Mouse (Mus musculus): ENCODE measurements around the gene Chil1. TPM values are rescaled to one million over a fixed set of nuclear protein-coding genes. Genes with fewer than 3 reads are reported as not detected.

Gene Chil1
- total RNA-seq, 2 experiments from 2014 or later: 5.4 to 6.5 TPM

DNA sequence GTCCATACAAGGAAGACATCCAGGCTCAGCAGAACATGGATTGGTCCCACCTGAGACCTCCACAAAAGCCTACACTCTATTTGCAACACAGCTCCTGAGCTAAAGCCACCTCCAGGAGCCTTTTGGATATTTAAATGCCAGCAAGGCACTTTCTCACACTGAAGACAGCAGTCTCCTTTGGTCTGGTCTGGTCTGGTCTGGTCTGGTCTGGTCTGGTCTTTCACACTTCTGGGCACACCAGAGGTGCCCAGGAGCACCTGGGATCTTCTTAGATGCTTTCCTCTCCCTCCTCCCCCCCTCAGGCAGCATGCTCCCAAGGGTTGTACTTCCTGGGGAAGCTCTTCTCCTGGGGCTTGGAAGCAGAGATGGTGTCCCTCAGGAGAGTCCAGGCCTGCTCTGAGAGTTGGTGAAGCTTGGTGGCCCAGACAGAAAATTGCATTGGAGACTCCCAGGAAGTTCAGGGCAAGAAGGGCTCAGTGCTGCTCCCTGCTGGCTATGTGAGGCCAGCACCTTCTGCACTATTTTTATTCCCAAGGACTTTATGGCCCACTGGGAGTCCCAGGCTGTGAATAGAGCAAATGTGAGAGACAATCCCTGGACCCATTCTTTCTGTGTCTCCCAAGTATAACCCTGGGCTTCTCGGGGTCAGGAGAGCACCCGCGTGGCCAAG lies 19.9 kb downstream of the Chil1 start:
- peak; percentile 76 to 77 for DNase-seq (ENCODE audit: low spot score in 2 of 2)

DNA sequence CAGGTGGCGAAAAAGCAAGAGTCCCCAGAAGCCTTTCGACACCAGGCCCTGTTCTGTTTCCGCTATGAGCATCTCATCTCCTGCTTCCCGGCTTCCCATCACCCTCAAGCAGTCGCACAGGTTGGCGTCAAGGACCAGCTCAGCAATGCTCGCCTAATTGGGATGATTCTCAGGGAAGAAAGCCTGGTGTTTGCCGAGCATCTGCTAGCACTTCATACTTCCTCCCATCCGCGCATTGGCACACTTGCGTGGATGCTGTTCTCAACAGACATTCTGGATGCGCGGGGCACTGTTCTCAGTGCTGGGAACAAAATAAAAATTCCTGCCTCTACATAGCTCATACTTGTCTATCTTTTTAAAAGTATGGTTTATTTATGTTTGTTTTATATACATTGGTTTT lies 22.3 kb downstream of the Chil1 start:
- DNase-seq (ENCODE audit: low spot score in 2 of 2): no peak

DNA sequence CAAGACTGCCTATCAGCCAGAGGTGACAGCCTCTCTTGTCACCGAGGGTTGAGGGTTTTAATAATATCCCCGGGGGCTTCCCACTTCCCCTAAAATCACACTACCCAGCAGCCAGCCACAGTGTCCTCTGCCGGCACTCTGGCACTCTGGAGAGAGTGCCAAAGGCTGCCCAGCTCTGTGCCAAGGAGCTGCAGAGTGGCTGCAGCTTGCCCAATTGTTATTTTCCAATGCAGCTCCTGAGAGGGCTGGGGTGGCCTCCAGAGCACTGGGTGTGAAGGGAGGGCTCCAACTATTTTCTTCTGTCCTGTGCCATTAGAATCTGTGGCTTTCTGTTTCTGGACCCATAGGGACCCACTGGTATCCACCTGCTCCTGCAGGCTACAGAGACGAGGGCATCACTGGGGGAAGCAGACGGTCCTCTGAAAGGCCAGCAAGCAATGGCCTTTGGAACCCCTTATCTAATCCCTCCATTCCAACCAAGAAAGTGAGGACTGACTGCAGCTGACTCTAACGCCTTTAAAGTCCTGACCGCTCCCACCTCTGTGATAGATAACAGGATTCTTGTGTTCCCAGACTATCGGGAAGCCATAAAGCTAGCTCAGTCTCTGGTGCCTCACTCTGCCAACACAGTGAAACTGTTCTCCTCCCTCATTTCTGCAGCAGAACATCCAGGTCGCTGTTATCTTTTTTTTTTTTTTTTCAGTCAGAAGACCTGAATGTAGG lies 23.5 kb downstream of the Chil1 start:
- peak; percentile 46 to 60 for DNase-seq (ENCODE audit: low spot score in 2 of 2)

DNA sequence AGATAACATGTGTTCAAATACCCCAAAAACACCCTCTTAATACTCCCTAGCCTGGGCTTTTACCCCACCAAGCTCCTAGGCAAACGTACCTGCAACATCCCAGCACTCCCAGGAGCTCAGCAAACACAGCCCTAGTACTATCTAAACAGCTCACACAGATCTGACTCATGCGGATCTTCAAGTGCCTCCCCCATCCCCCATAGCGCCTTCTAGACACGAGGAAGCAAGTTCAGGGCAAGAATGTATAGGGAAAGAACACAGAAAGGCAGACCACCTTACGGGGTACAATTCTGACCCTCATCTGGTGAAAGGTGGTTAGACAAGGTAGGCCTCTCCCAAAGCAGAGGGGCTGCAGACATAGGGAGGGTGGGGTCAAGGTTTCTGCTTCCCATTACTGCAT lies 24.1 kb downstream of the Chil1 start:
- DNase-seq (ENCODE audit: low spot score in 2 of 2): no peak

DNA sequence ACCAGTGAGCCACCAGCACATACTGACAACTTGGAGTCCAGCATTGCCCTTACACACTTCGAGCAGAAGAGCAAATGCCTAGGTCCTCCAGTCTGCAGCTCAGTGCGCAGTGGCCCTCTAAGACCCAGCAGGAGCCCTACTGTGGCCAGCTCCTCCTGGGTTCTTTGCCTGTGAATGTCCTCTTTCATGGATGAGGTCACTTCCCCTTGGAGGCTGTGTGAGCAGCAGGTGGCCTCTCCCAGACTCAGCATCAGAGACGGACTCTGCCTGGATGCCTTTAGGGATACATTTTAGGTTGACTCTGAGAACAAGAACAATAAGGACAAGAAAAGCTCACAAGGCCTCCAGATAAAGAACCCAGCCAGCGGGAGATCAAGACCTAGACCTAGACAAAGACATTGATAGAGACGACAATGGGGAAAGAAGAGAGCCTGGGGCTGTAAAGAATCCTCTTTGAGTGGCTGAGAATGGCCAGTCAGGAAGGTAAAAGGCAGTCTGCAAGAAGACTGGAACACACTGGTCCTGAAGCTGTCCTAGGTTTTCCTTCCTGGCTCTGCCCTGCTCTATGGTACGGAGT lies 28.3 kb downstream of the Chil1 start:
- DNase-seq (ENCODE audit: low spot score in 2 of 2): no peak

DNA sequence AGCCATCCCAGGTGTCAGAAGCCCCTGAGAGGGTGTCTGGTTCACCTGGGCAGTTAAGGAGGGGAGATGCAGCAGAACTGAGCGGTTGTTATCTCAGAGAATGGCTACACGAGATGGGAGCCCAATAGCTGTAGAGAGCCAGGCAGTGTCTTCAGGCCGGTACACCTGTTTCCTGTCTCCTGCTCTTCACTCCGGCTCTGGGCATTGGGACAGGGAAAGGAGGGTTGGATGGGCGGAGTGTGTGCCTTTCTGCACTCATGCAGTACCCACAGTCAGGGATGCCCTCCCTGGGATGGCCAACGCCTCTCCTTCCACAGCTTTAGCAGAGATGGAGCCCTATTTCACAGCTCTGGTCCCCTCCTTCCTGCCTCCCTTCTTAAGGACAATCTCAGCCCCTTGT lies 29.1 kb downstream of the Chil1 start:
- DNase-seq (ENCODE audit: low spot score in 2 of 2): no peak

DNA sequence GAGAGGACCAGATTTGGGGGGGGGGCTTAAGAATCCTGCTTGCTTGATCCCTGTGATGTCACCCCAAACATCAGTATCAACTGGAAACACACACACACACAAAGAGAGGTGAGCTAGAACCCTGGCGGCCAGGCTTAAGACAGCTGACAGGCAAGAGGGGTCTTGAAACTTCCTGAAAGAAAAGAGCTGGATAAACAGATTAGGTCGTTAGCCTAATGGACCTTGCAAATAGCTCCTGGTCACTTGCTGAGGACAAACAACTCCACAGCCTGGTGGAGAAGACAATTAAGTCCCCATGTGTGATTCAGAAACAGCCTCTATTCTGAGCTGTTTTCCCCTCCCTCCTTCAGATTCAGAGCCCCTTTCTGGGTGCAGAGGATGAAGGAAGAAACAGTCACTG lies 29.7 kb downstream of the Chil1 start:
- no peak for DNase-seq (ENCODE audit: low spot score in 2 of 2)

DNA sequence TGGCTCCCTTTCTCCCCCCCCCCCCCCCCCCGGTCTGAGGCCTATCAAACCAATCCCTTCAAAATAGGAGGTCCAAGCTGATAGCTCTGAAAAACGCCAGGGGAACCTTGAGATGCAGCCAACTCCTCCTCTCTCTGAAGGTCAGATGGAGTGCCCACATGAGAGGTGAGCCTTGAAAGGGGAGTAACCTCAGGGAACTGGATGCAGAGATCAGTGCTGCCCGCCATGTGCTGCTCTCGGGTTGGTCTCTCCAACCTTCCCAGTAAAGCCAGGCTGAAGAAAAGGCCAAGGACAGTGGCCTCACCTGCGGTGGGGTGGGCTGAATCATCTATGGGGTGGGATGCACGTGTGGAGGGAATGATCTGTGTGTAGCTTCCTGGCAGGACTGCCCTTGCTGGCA lies 30.4 kb downstream of the Chil1 start:
- DNase-seq (ENCODE audit: low spot score in 2 of 2): no peak

DNA sequence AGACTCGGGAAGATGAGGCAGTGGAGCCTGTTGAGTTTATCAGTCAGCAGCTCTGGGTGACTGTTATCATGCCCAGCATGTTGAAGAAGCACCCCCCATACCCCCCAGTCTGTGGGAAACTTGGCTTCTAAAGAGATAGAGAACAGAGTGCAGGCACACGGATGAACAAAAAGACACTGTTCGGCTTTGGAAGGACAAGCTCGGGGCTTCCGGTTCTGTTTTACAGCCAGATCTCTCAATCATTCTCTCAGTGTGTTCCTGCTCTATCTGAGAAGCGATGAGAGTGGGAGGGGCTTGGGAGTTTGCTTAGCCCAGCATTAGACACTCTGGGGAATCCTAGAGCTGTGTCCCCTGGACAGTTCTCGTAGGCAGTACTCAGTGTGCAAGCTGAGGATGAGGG lies 31.4 kb downstream of the Chil1 start:
- DNase-seq (ENCODE audit: low spot score in 2 of 2): no peak

DNA sequence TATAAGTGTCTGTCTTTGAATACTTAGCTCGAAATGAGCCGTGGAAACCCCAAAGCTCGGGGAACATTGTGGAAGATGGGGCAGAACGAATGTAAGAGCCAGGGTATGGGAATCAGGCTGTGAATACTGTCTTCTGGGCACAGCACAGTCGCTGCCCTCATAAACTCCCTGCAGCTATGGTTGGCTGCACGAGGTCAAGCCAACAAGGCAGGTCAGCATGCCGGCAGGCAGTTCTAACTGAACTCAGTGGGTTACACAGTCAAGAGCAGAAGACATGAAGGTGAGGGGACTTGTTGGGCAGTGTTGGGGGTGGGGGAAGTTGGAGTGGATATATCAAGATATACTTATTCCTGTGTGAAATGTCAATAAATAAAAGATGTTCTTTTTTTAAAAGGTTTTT lies 33.1 kb downstream of the Chil1 start:
- DNase-seq (ENCODE audit: low spot score in 2 of 2): no peak

DNA sequence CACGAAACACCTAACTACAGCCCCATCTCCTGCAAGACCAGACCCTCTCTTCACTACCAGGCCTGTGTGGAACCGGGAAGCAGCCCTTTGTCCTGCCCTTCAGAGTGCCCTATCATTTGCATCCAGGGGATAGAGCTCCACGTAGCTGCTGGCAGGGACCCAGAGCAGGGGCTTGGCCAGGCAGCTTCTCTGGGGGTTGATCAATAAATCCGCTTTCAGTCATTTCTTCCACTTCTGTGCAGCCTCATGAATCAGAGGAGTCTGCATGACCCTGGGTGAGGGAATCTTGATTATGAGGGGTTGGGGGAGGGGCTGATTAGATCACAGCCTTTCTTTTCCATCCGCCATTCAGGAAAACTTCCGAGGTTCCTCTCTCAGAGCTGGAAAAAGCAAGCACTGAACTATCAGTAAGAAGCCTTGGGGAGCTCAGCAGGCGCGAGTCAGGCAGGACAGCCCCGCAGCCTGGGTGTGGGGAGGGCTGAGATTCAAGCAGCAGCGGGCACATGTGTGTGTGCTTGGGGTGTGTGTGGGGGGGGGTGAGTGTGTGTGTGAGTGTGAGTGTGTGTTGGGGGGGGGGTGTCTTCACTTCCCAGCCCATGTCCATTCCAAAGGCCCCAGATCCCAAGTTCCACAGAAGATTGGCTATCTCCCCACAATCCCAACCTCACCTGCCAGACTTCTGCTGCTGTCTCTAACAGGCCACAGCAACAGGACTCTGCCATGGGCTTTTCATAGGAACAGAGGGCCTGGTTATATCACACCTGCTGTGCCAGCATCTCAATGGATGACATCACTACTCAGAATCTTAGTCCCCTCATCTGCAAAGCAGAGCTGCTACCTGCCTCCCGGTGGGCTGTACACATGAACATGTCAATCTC lies 34.0 kb downstream of the Chil1 start:
- no peak for DNase-seq (ENCODE audit: low spot score in 2 of 2)

DNA sequence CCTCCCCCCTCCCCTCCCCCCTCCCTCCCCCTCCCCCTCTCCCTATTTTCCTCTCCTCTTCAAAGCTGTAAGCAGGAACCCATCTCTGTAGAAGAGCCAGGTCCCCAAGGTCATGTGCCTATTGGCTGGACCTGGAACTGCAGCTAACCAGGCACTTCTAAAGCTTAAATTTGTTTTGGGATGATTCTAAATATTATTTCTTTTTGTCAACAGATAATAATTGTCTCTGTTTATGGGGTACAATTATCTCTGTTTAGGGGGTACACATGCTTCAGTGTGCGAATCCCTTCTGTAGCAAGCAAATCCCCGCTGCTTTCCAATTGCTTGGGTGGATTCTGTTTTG lies 34.6 kb downstream of the Chil1 start:
- DNase-seq (ENCODE audit: low spot score in 2 of 2): no peak

DNA sequence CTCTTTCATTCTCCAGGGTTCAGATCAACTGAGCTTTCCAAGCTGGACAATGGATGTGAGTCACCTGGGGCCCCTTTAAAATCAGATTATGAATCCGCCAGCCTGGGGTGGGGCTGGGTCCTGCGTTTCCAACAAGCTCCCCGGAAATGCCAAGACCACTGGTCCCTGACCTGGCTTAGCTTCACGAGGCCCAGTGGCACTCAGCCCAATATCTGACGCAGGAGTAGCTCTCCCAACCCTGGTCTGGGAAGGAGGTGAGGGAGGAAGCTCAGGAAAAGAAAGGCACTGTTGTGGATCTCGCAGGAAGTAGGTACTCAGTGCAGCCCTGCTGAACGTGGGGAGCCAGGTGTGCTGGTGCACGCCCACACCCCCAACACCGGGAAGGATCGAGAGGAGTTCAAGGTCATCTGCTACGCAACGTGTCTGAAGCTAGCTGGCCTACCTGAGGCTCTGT lies 35.1 kb downstream of the Chil1 start:
- DNase-seq (ENCODE audit: low spot score in 2 of 2): no peak

DNA sequence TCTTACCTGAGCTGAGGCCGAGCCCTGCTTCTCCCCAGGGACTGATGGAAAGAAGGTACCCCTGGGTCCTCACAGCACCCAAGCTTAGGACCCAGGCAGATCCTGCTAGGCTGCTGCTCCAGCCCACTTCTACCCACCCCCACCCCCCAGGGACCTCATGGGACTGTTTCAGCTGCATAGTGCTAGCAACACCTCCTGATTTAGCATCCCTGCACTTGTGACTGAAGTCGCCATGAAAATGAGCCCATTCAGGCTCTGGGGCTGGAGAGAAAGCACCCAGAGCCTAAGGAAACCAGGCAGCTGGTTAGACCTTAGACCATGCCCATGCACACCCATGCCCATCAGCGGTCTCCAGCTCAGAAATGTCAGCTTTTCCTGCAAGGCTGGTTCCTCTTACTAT lies 36.0 kb downstream of the Chil1 start:
- DNase-seq (ENCODE audit: low spot score in 2 of 2): no peak

DNA sequence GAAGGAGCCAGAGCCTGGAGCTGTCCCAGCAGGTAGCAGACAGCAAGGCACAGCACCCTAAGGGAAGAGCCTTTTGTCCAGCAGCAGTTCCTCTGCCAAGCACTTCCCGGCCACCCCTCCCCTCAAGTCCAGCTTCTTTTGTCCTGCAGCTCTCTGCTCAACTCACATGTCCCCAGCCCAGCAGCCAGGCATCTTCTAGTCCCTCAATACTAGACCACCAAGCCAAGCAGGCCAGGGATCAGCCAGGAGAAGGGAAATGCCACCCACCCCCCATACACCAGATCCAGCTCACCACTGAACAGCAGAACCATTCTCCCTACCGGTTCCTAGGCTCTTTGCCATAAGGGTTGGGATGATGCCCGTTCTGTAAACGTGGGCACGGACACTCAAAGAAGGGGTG lies 37.6 kb downstream of the Chil1 start:
- peak in 1 of 2 experiments; percentile 52 for DNase-seq (ENCODE audit: low spot score in 2 of 2)

DNA sequence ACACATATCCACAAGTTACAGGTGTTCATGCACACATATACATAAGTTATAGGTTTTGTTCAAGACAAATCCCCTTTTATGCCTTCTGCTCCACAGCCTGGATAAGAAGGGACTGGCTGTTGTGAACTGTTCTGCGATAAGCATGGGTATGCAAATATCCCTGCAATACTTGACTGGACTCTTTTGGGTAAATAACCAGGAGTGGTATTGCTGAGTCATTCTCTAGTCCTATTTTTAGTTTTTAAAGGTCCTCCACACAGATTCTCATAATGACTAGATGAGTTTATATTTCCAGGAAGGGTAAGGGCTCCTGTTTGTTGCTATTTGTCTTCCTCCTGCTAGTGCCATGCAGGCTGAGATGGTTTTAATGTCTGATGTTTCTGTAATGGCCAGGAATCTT lies 39.2 kb downstream of the Chil1 start:
- DNase-seq (ENCODE audit: low spot score in 2 of 2): no peak

DNA sequence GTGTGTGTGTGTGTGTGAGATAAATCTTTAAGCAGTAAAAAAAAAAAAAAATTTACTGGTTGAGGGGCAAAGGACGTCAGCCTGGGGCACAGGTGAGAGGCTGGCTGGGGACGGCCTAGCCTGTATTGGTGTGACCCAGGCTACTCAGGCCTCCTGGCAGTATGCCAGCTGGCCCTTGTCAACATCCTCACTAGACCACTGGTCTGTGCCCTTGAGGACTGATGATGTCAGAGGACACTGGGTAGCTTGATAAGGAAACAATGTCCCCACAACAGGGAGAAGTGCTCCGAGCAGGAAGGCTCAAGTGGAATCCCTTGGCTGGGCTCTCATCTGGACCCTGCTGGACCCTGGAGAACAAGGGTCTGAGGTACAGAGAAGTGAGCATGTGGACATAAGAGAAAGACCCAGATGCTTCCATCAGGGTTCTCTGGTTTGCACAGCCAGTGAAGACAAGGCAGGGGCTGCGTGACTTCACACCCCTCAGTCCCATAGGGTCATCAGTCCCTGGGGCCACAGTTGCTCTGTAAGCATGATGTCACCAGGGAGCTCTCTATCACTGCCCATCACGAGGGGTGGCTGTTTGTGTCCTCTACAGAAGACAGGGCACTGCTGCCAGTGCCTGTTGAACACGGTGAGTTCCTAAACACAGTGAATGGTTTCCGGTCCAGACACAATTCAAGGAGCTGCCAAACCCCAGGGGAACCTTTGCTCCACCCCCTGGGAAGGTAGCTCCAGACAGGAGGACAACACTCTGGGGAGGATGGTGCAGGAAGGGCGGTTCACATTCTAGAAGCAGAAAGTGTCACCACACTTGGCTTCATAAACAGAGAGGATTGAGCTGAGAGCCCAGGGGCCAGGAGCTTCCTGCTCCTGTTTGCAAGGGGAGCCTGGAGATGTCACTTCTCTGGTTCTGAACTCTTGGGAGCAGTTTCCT lies 40.4 kb downstream of the Chil1 start:
- DNase-seq (ENCODE audit: low spot score in 2 of 2): no peak

DNA sequence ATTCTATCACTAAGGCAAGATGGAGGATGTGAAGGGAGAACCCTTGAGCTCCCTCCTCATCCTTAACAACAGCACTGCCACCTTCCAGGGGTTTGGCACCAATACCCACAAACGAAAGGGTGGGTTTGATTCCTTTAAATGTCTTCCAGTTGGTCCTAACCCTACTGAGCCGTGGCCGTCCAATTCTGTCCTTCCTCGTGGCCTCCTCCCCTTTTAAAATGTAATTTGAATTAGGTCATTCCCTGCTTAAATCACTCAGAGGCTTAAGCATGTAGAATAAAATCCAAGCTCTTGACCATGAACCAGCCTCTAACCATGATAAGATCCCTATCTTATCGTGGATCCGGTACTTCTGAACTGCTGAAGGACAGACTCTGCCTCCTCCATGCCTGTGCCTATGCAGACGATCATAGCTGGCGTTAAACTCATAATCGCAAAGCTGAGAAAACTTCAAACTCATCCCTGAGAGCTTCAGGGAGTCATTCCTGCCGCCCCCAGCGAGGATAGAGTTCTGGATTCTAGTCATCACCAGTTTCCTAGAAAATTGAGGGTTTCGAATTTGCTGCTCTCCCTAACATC lies 42.8 kb downstream of the Chil1 start:
- DNase-seq (ENCODE audit: low spot score in 2 of 2): no peak

DNA sequence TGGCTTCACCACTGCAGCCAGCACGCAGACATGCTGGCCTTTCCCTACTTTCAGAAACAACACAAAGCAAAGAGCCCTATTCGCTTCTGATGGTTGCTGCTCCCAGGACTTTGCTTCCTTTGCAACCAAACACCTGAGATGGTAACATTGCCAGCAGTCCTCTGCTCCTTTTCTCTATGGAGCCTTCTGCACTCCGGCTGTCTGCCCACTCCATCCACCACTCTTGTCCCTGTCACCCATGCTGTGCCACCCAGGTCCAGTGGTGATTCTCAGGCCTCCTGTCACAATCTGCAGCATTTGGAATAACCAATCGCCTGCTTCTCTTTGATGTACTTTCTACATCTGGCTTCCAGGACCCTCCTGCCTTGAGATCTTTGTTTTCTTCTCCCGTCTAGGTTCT lies 43.4 kb downstream of the Chil1 start:
- DNase-seq (ENCODE audit: low spot score in 2 of 2): no peak

DNA sequence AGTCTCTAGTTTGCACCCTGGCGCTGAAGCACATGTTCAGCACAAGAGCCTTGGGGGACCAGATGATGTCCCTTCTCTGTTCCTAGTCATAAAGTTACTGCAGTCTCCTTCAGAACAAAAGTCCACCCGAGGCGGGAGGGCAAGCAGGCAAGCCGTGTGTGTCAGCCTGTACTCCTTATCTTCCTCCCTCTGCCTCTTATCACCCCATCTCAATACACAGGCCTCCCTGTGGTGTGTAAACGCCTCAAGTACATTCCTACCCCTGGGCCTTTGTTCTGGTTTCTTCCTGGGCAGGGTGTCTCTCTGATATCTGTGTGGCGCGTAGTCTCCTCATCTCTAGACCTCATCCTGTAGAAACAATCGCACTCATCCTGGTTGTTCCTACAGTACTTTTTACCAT lies 44.8 kb downstream of the Chil1 start:
- DNase-seq (ENCODE audit: low spot score in 2 of 2): no peak

Measured in layer of hippocampus, postnatal 10 days (tissue).